Mouse (Mus musculus) heart, postnatal 0 days (tissue): Measurements from ENCODE around the gene Rora.
A peak's percentile ranks its signal among the peaks of the same experiment; 100 is the strongest.

Experiments used
- CTCF ChIP-seq: IDR thresholded peaks from 2 replicates; pipeline ENCODE4 v1.5.1; 2016; ENCODE audit warnings: antibody characterized with exemption, control low read depth, low read depth
- EP300 ChIP-seq: IDR thresholded peaks from 2 replicates; pipeline ENCODE4 v1.6.1; 2016; ENCODE audit warnings: antibody characterized with exemption, low read depth

- TF ChIP-seq CTCF (no peak), EP300 (0 out of 2 replicates have a peak, but pooled peaks have one; percentile 67)
These were observed 635.8 kb downstream of the Rora start for GRCm38 (mm10) chr9:69289056-69290017.
